Mouse (Mus musculus) C2C12 (cell line): Measurements from ENCODE around the gene Use1. TPM values are rescaled to one million over a fixed set of nuclear protein-coding genes. Genes with fewer than 3 reads are reported as not detected.

Source experiments
- H3K27me3 ChIP-seq: one replicate; pipeline ENCODE4 v1.6.1; 2011; ENCODE audit not compliant: control insufficient read depth, insufficient read depth, insufficient read length
- H3K36me3 ChIP-seq: one replicate; pipeline ENCODE4 v1.6.1; 2011; ENCODE audit not compliant: control insufficient read depth, insufficient read depth
- H3K4me3 ChIP-seq: one replicate; pipeline ENCODE4 v1.5.1; 2011; ENCODE audit warnings: mild to moderate bottlenecking, control low read depth; ENCODE audit not compliant: poor library complexity, insufficient read depth, severe bottlenecking
- H3K79me2 ChIP-seq: one replicate; pipeline ENCODE4 v1.6.1; 2011; ENCODE audit not compliant: control insufficient read depth, insufficient read depth
- H3K79me3 ChIP-seq: one replicate; pipeline ENCODE4 v1.6.1; 2011; ENCODE audit warnings: low read depth, control low read depth
- H3ac ChIP-seq: one replicate; pipeline ENCODE3; 2011; ENCODE audit warnings: low read depth; ENCODE audit not compliant: control insufficient read depth, insufficient read length
- CEBPB ChIP-seq: IDR thresholded peaks from one replicate; pipeline ENCODE4 v1.6.1; 2011; ENCODE audit warnings: low read depth, mild to moderate bottlenecking, control low read depth, moderate library complexity
- CTCF ChIP-seq: IDR thresholded peaks from one replicate; pipeline ENCODE4 v1.5.1; 2011; ENCODE audit not compliant: control insufficient read depth, insufficient read depth, insufficient read length
- FOSL1 ChIP-seq: IDR thresholded peaks from one replicate; pipeline ENCODE4 v1.8.0; 2011; ENCODE audit warnings: mild to moderate bottlenecking, low read length; ENCODE audit not compliant: poor library complexity, insufficient read depth, severe bottlenecking
- MAX ChIP-seq: IDR thresholded peaks from one replicate; pipeline ENCODE4 v1.6.1; 2011; ENCODE audit warnings: mild to moderate bottlenecking, control low read depth
- MYOD1 ChIP-seq: IDR thresholded peaks from one replicate; pipeline ENCODE4 v1.6.1; 2011; ENCODE audit warnings: low read depth; ENCODE audit not compliant: control insufficient read depth, insufficient read length
- MYOG ChIP-seq: IDR thresholded peaks from one replicate; pipeline ENCODE4 v1.6.1; 2011; ENCODE audit not compliant: control insufficient read depth, insufficient read length; ENCODE audit errors: extremely low read depth
- USF1 ChIP-seq: IDR thresholded peaks from one replicate; pipeline ENCODE4 v1.6.1; 2011; ENCODE audit warnings: low read depth, mild to moderate bottlenecking, control low read depth, moderate library complexity
- polyA plus RNA-seq: library from polyadenylated mRNA; unstranded; fragments of >200 nt; fragmentation: generic; extraction: Trizol; gene quantifications from one replicate; pipeline ENCODE4 v1.2.1, GENCODE M21; 2012; ENCODE audit warnings: missing spikeins

Gene Use1
- polyA plus RNA-seq, 1 experiment = 105 TPM

DNA sequence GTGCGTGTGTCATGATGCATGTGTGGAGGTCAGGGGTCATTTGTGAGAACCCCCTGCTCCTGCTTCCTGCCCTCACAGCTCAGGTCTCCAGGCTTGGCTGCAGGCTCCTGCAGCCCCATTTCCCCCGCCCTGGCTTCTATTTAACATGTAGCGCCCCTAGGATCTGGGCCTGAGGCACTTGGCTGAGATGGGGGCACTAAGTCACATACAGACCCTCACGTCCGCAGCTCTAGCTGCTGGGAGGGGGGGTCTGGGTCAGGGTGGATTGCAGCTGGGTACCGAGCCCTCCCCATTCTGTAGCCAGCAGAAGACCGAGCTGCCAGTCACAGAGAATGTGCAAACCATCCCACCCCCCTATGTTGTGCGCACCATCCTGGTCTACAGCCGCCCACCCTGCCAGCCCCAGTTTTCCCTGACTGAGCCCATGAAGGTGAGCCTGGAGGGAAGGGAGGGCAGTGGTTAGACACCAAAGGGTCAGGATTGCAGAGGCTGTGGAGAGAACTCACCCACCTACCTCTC, 35.9 kb downstream of the Use1 start:
- Histone ChIP-seq H3ac (no peak overlapping the region), H3K4me3 (no peak overlapping the region), H3K79me2 (peaks cover 24% of the 10 kb centered on the region), H3K27me3 (no peaks in the 10 kb centered on the region), H3K79me3 (peaks cover 9% of the 10 kb centered on the region), H3K36me3 (peaks cover 20% of the 10 kb centered on the region)
- TF ChIP-seq USF1 (no peak), MYOD1 (no peak), CEBPB (no peak), FOSL1 (no peak), MAX (no peak), MYOG (no peak)

GRCm38 (mm10) chr8:71403107-71403885, 36.6 kb downstream of the Use1 start:
- Histone ChIP-seq H3K36me3 (peaks cover 26% of the 10 kb centered on the region), H3ac (no peak overlapping the region), H3K79me2 (peaks cover 23% of the 10 kb centered on the region), H3K27me3 (no peaks in the 10 kb centered on the region), H3K4me3 (no peak overlapping the region), H3K79me3 (peaks cover 6% of the 10 kb centered on the region)
- TF ChIP-seq MYOG (no peak), CTCF (no peak), CEBPB (no peak), MYOD1 (no peak), FOSL1 (no peak), USF1 (no peak), MAX (no peak)

DNA sequence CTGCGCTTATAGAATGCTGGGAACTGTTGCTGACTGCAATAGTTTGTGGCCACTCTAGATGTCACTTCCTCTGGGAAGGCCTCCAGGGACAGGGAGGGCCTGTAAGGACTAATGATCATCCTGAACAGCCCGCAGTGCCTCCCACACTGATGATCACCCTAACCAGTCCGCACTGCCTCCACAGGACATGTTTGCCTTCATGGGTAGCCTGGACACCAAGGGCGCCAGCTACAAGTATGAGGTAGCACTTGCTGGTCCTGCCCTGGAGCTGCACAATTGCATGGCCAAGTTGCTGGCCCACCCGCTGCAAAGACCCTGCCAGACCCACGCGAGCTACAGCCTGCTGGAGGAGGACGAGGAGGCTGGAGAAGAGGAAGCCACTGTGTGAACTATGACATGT, 37.4 kb downstream of the Use1 start:
- peaks cover 6% of the 10 kb centered on the region for H3K79me3 ChIP-seq
- H3ac ChIP-seq = no peak overlapping the region
- H3K4me3 ChIP-seq = no peak overlapping the region
- H3K36me3 ChIP-seq = peaks cover 27% of the 10 kb centered on the region
- peaks cover 22% of the 10 kb centered on the region for H3K79me2 ChIP-seq
- no peak for TF ChIP-seq USF1
- no peak for TF ChIP-seq CEBPB
- no peak for TF ChIP-seq CTCF
- no peaks in the 10 kb centered on the region for H3K27me3 ChIP-seq

DNA sequence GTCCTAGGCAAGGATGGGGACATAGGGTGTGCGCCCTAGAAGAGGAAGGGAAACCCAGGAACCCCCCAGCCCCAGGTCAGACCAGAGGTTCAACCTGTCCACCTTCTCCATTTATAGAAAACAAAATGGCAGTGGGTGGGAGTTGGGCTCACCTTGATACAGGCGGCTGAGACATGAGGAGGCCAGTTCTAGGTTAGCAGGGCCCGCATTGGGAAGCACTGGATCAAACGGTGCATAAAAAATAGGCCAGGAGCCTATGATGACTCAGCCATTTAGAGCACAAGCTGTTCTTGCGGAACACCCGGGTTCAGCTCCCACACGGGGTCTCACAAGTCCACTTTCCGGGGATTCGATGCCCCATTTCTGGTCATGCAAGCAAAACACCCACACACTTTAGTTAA, 38.3 kb downstream of the Use1 start:
- Histone ChIP-seq H3K27me3 (no peaks in the 10 kb centered on the region), H3K79me3 (peaks cover 6% of the 10 kb centered on the region), H3K4me3 (peak overlapping the region; percentile 84), H3K79me2 (peaks cover 22% of the 10 kb centered on the region), H3ac (no peak overlapping the region), H3K36me3 (peaks cover 29% of the 10 kb centered on the region)
- TF ChIP-seq FOSL1 = no peak
- TF ChIP-seq USF1 = no peak
- no peak for TF ChIP-seq MAX
- TF ChIP-seq MYOD1 = no peak
- TF ChIP-seq CTCF = no peak
- TF ChIP-seq MYOG = no peak
- no peak for TF ChIP-seq CEBPB

- peak within 1 kb of the TSS; percentile 84 for H3K4me3 ChIP-seq
- H3K27me3 ChIP-seq = no peaks in the 10 kb centered on the region
- no peak for TF ChIP-seq MYOD1
- TF ChIP-seq MAX = peak; percentile 74
- no peak for TF ChIP-seq USF1
- H3K79me2 ChIP-seq = peaks cover 22% of the 10 kb centered on the region
- H3K36me3 ChIP-seq = peaks cover 29% of the 10 kb centered on the region
- peak within 1 kb of the TSS; percentile 96 for H3ac ChIP-seq
- H3K79me3 ChIP-seq = peaks cover 6% of the 10 kb centered on the region
Observed at GRCm38 (mm10) chr8:71405401-71406098, 38.9 kb downstream of the Use1 start, which contains the start of gene Ankle1. Gene Ankle1, plus strand, starts transcription at chr8:71406010.
